Mouse (Mus musculus) left cerebral cortex, postnatal 25 days (tissue): ENCODE data around the gene Jade2. TPM values are rescaled to one million over a fixed set of nuclear protein-coding genes. Genes with fewer than 3 reads are reported as not detected.
A peak's percentile ranks its signal among the peaks of the same experiment; 100 is the strongest.

Source experiments
- DNase-seq, 2 experiments: peaks; one replicate each; pipeline ENCODE4 v3.0.0; 2022; ENCODE audit warnings: low spot score in 2 of 2, mixed read lengths in 1 of 2
- intact Hi-C: fragments of 180-260 bp; cut with DNase I; formaldehyde crosslinking; loops from one replicate; pipeline ENCODE4 v1.15.1; 2025
- total RNA-seq, 2 experiments: library from RNA; stranded (reverse); gene quantifications; 2 replicates each; pipeline ENCODE4 v1.2.3; 2021

Jade2 gene
- total RNA-seq, 2 experiments from 2014 or later = 28.7 to 34.5 TPM

DNA sequence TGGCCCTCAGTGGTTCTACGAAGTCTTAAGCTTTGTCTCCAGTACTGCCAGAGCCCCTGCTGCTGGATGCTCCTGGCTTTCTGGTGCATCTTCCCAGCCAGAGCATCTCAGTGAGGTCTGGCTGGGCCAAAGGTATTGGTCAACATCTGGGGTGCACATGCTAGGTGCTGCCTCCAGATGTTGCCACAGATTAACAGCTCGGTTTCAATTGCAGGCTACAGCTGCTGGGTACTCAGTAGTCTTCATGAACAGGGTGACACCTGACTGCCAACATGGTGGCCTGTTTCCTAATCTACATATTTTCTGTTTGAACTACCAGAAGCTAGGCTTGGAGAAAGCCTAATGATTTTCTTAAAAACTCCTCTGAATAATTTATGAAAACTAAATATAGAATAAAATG is 18.3 kb downstream of the Jade2 start:
- DNase-seq = no peak
- intact Hi-C loops = no loop called here

DNA sequence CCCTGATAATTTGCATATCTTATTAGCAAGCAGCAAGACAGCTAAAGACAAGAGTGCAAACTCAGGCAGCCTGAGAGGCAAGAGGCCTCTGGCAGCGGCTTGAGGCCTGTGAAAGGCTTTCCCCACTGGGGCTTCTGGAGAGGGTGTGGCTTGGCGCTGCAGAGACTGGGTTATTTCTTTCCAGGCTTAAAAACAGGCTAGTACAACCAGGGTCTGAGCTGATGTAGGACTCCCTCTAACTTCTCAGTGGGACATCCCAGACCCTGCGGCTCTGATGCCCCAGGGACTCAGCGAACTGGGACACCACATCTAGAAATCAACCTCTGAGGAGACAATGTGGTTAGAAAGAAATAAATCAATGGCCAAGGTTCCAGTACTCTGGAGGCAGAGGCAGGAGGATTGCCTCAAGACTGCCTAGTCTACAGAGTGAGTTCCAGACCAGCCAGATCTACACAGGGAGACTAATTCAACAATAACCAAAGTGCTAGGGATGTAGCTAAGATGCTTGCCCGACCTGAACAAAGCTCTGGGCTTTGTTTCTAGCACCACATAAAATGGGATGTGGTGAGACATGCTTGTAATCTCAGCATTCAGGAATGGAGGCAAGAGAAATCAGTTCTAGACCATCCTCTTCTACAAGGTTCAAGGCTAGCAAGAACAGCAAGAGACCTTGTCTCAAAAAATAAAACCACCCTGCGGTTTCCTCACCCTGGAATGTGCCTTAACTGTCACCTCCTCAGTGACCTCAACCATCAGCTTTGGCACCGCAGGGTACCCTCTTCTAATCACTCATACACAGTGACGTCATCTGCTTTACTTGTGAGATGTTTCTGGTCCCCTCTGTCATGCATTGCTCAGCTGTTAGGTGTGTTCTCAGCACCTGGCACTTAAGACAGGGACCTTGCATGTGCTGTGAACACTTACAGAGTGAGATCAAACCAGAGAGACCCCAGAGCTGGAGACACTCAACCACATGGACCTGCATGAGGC is 20.0 kb downstream of the Jade2 start:
- no peak for DNase-seq
- intact Hi-C loops = no loop called here

DNA sequence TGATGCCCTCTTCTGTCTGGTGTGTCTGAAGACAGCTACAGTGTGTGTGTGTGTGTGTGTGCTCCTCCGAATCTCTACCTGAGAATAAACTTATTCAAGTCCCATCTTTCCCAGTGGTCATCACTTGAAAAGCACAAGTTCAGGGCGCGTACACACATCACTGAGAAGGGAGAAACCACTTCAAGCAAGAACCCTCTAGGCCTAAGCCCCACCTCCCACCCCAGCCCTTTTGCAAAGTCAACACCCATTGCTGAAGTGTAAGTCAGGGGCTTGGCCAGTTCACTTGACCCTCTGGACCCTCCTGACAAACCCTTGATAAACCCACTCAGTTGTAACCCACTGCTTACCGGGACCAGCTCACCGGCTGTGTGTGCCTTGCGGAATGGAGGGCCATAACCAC is 20.9 kb downstream of the Jade2 start:
- no peak for DNase-seq
- intact Hi-C loops = no loop called here

DNA sequence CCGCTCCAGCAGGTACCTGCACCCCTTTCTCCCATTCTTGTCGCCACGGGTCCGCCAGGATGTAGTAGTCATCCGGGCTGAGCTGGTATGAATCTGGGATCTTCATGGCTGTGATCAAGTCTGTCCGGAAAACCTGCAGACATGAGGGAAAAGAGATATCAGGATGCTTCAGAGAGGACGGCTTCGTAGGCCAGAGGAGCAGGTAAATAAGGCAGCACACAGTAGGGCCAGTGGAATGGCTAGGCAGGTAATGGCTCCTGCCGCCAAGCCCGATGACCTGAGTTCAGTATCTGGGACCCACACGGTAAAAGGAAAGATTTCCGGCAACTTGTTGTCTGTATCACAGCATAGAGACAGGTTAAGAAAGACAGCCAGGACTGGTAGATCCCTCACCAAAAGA is 21.9 kb downstream of the Jade2 start:
- intact Hi-C loops = no loop called here
- no peak for DNase-seq

DNA sequence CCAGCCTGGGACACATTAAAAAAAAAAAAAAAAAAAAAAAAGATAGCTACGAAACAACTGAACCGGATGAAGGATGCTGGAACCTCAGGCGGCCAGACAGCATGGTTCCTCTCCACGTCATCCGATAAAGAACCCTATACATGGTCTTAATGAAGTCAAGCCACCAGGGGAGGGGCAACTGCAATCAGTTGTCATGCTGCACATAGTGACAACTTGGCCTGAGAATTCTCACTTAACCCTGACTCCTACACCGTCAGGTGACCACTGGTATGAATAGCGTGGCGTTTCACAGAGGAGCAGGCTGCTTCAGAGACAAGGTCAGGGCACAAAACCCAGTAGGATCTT is 23.4 kb downstream of the Jade2 start:
- no peak for DNase-seq
- intact Hi-C loops = no loop called here

DNA sequence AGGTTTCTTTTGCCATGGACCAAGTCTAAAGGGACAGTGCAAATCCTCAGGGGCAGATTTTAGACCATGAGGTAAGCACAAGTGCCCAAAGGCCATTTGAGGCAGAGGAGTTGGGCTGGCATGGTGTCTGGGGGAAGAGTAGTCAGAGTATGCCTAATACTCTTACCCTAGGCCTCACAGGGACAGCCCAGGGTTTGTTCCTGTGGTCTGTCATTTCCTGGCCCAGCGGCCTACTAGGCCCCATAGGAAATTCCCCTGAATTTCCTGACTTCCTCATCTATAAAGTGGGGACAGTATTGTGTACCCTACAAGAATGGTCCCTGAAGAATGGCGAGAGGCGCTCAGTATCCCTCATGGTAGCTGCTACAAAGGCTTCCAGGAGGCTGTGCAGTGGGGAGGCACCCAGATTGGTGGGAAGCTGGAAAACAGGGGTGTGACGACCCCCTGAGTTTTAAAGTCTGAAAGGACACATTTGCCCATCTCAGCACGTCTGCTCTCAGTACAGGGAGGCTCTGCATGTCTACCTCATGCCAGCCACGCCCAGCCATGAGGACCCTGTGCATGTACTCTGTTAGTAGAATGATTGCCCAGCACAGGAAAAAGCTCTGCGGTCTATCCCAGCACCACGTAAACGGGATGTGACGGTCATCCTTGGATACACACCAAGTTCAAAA is 23.9 kb downstream of the Jade2 start:
- intact Hi-C loops = no loop called here
- DNase-seq = no peak

DNA sequence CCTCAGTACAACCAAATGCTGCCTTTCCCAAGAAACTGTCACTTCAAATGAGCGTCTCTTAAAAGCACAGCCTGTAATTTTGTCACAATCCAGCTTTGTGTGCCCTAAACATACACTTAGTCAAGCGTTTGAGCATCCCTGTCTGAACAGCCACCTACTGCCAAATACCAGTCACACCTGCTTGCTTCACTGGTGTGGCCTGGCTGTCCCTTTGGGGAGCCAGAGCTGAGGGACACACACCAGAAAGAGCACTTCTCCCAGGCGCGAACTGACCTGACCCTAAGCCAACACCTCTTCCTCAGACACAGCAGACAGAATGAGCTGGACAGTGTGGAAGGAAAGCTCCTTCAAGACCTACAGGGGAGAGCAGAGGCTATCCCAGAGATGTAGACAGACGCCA is 24.5 kb downstream of the Jade2 start:
- DNase-seq = no peak
- intact Hi-C loops = no loop called here

DNA sequence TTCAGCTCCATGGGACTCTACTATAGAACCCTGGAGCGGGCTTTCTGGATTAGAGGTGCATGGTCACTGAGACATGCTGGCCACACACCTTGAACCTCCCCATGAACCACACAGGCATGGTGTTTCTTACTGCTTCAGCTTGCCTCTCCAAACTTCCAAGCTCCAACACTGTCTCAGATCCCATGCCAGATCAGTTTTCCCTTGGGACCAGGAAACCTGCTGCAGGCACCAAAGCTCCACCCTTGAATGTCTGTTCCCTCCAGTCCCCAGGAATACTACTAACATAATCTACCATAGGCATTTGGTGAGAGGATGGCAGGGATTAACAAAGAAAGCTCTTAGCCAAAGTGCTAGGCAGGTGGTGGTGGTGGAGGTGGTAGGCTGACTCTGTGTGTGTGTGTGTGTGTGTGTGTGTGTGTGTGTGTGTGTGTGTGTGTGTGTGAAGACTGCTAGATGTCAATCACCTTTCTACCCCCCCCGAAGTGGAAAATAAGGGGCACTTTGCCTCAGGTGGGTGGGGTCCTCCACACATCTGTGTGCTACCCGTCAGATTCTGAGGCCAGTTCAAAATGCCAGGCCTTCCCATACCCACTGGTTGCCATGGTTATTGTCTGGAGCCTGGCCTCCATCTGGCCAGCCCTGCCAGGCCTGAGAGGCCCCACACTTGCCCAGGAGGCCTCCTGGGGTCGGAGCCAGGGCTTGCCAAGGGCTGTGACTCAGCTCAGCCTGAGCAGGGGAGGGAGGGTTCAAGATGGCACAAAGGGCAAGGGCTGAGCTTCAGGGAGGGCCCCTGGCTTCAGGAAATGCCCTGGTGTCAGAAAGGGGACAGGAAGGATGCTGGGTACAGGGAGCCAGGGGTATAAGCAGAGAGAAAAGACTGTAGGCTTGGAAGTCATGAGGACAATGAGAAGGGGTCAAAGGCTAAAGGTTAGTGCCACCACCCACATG is 25.2 kb downstream of the Jade2 start:
- peak in 1 of 2 experiments; percentile 28 for DNase-seq
- intact Hi-C loops = no loop called here

DNA sequence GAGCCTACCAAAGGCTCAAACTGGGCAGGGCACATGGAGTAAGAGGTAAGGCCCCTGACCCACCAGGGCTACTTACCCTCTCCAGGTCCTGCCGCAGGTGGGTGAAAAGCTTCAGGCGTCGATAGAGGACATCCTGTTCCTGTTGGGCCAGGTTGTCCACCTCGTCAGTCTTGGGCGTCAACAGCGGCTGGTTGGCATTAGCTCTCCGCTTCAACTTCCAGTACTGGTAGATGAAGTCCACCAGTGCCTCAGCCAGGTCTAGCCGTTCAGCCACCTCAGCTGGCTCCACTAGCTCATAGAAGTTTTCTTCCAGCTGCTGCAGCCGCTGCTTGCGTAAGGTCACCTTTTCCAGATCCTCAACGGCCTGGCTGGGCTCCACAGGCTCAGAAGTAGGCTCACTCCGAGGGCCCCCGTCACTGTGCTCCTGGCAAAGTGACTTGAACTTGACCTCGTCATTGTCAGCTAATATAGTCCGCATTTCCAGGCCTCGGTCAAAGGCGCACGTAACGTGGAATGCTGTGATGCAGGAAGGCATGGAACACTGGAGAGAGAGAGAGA is 32.5 kb downstream of the Jade2 start:
- no peak for DNase-seq
- intact Hi-C loops = no loop called here

DNA sequence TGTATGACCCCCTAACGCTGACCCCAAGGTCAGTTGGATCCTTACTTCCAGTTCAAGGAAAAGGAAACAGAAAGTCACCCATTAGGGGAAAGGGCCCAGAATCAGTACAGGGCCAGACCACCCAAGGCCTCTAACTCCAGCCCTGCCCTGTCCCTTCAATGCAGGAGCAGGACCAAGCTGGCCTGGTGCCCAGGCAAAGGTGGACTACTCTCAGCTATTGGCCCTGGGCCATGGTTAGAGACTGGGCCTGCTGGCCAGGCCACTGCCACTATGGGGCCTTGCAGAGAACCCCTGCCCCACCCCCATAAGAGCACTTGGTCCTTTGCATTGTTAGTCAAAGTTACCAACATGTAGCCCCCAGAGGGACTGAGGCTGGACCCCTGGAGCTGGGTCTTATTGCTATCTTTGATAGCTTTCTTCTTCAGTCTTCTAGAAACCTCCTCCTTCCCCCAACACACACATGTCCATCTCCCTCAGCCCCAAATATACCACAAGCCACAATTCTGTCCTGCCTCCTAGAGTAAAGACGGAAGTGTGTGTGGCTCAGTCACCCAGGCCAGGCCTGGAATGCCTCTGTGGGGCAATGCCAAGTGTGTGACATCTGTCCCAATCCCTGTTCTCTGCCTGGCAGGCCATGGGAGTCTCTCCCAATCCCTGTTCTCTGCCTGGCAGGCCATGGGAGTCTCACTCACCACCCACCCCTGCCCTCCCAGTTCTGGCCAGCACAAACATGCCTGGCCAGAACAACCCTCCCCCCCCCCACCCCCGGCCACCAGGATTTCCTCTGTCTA is 33.3 kb downstream of the Jade2 start:
- intact Hi-C loops = no loop called here
- DNase-seq = no peak

DNA sequence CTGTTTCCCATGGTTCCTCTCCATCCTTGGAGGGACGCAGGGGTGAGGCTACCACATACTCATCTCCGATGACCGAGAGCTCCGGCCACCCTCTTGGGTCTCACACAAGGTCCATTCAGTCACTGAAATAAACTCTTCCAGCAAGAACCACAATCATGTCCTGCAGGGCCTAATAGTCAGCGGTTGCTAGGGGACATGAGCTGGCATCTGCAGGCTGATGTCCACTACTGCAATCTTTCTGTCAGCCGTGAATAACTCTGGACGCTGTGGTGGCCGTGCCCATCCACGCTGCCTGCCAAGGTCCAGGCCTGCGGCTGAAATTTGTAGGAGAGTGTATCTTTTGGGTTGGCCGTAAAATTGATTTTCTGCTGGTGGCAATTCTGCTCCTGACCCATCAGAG is 34.2 kb downstream of the Jade2 start:
- intact Hi-C loops = no loop called here
- DNase-seq = no peak

DNA sequence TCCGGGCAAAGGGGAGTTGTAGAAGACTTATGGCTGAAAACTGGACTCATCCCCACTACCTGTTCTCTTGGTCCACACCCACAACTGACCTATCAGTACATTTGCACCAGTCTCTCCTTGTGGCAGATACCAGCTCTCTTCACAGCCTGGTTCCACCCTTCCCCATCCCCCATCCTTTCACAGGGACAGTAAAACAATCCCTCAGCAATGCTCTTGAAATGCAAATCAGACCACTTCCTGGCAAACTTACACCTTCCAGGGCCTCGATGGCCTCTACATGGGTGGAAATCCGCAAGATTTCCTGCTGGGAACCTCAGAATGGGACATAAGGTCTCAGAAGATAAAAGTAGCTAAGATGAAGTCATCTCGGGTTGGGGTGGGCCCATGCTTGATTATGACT is 34.7 kb downstream of the Jade2 start:
- intact Hi-C loops = no loop called here

DNA sequence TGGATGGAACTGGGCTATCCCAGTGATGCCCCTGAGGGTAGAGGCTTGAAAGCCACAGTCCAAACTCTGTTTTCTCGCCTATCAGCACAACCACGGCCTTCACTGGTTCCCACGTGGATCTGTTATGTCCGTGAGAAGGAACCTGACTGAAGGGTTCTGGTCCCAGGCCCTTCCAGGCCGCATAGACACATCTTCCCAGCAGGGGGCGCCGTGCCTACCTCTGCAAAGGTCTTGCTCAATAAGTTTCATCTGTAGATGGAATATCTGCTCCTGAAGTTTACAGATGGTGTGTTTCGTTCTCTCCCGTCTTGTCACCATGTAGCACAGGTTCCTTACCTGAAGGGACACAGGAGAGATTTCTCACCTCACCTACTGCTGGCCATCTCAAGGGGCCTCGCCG is 36.6 kb downstream of the Jade2 start:
- intact Hi-C loops = loop anchor here (1.0 kb wide), 1 partner anchor 34 kb away; no protein-coding TSS in a partner anchor
- DNase-seq = peak; percentile 69 to 77

More for the DNA sequence above, 34.7 kb downstream of the Jade2 start:
- no peak for DNase-seq

DNA sequence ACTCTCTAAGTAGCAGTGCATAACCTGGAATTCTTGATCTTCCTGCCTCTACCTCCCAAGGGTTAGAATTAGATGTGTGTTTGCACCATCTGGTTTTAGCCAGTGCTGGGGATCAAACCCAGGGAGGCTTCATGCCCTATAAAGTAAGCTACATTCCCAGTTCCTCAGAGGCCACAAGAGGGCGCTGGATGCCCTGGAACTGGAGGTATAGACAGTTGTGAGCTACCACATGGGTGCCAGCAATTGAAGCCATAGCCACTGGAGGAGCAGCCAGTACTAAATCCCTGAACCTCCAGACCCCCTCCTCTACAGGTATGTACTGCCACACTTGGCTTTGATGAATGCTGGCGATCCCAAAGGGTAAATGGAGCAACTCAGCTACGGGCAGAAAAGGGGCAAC is 37.5 kb downstream of the Jade2 start:
- DNase-seq = peak in 1 of 2 experiments; percentile 32
- intact Hi-C loops = loop anchor here (5.0 kb wide), 2 partner anchors 147 to 397 kb away; partner anchors contain the start of gene Cdkn2aipnl

DNA sequence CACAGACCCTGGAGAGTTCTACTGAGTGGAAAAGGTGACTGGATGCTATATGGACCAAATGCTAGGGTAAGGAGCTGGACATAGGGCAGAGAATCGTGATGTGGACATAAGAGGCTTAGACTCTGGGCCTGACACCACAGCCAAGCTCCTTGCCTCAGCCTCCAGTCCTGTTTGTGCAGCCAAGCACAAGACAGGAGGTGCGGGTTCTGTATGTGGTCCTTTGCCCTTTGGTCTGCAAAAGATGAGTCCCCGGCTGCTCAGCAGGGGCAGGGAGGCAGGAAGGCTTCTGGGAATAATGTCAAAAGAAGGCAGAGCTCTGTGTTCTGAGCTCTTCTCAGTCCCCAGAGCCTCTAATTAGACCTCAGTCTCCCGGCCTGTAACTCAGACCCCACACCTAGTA is 38.6 kb downstream of the Jade2 start:
- no peak for DNase-seq
- intact Hi-C loops = loop anchor here (5.0 kb wide), 2 partner anchors 148 to 398 kb away; partner anchors contain the start of gene Cdkn2aipnl

DNA sequence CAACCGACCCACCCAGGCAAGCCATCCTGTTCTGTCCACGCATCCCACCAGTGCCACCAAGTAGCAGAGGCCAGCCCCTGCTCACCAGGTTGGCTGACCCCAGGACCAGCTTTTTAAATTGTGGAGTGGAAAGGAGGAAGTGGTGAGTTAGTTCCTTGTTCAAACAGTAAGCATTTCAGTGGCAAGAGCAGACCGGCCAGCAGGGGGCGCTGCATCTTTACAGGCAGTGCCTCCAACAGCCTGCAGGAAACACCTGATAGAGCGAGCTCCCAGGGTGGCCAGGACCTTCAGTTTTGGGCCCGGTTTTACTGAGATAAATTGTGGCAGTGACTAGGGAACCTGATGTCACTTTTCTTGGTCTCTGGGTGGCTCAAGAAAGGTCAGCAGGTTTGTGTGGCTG is 39.7 kb downstream of the Jade2 start:
- intact Hi-C loops = loop anchor here (5.0 kb wide), 2 partner anchors 150 to 400 kb away; partner anchors contain the start of gene Cdkn2aipnl
- peak; percentile 84 to 86 for DNase-seq

DNA sequence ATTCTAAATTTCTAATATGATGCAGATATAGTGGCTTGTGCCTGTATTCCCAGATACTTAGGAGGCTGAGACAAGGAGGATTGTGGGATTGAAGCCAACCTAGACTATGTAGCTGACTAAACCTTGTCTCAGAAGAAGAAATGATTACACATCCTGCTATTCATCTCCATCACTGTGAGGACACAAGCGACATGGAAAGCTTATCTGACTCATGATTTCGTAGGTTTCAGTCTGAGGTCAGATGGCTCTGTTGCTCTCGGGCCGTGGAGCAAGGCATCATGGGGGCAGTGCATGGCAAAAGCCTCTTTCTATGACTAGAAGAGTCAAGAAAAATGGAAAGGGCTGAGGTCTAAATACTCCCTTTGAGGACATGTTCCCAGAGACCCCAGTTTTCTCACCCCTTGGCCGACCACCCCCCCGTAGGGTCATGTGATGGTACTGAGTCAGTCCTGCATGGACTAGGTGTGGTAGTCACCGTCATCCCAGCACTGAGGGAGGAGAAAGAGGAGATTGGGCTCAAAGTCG is 45.4 kb downstream of the Jade2 start:
- intact Hi-C loops = no loop called here
- no peak for DNase-seq

DNA sequence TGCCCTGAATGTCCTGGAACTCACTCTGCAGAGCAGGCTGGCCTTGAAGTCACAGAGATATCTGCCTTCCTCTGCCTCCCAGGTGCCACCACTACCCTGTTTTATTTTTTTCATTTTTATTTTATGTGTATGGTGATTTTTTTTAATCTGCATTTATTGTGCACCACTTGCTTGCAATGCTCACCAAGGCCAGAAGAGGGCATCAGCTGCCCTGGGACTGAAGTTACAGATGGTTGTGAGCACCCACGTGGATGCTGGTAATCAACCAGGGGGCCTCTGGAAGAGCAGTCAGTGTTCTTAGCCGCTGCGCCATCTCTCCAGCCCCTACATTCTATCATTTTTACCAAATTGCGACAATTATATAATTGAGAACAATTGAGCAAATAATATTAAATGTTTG is 46.2 kb downstream of the Jade2 start:
- intact Hi-C loops = no loop called here
- no peak for DNase-seq
